Mouse (Mus musculus): Measurements from ENCODE around the gene Plxna3.

DNA sequence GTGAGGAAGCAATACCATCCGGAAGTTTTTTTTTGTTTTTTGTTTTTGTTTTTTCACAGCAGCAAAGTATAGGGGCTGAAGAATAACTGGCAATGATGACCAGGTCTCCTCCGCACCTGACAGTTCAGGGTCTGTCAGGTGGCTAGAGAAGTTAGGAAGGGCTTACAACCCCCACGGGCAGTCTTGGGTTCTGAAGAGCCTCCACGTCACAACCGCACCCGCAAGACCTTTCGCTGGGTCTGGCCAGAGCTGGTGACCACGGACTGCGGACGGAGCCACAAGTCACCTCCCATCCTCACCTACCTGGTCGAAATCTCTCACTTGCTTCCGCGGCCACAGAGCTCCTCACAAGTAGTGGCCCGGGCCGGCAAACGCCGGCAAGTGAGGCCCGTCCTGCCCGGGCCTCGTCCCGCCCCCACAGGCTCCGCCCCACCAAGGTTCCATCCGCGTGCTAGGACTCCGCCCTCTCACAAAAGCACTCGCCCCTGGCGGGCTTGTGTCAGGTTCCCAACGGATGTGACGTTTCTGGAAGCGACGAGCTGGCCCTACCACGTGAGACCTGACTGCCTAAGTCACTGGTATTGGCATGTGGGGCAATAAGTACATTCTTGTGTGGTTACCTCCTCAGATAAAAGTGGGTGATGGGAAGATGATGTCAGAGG, 44.2 kb downstream of the Plxna3 start, which contains the start of the genes Ubl4a and Slc10a3:
- TF ChIP-seq CTCF (IDR thresholded peaks at IDR 0.05; ENCODE audit: extremely low read depth, insufficient read length, insufficient replicate concordance, low read depth, low read length), result no peak
- TF ChIP-seq POLR2A (IDR thresholded peaks at IDR 0.05; ENCODE audit: low read depth, low read length), result peak; percentile 92

Data from small intestine, adult 2 months (tissue).